Mouse (Mus musculus) liver, embryonic 14.5 days (tissue): Measurements from ENCODE around the gene Rpl18a.

Experiments used
- CTCF ChIP-seq: IDR thresholded peaks from 2 replicates; pipeline ENCODE4 v1.5.1; 2016; ENCODE audit warnings: antibody characterized with exemption, low read depth, control low read depth
- EP300 ChIP-seq: IDR thresholded peaks from 2 replicates; pipeline ENCODE4 v1.6.1; 2016; ENCODE audit warnings: antibody characterized with exemption, low read depth

- TF ChIP-seq CTCF (no peak), EP300 (no peak)
Measured at GRCm38 (mm10) chr8:70872643-70873363, 24.4 kb downstream of the Rpl18a start.
